Mouse (Mus musculus): ENCODE results near the gene Tmcc3.
A peak's percentile ranks its signal among the peaks of the same experiment; 100 is the strongest.

The Tmcc3 gene

DNA sequence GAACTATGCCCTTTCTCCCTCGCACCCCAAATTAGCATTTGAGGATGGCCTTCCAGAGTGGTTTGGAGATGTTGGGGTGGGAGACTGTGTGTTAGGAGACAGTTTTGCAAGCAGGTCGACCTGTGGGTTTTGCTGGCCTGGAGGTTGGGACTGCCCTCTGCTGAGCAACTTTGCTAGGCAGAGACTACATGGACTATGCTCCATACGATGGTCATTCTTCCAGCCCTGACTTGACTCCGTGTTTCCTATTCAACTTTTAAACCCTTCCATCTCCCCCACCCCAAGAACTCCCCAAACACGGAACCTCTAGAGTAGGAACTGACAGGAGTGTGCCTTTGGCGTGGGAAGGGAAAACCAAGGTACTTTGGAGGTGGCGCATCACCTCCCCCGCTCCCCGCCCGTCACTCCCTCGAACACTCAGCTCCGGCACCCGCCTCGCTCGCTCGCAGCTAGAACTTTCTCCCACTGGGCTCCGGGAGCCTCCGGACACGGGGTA lies at the start of gene Tmcc3:
Gene Tmcc3, plus strand, starts transcription at position 439 of the 496 bp plus-strand sequence.
- peak; percentile 24 for ATAC-seq (ENCODE audit: low TSS enrichment)

GRCm38 (mm10) chr10:94262646-94263045 lies 49.1 kb upstream of the Tmcc3 start:
- ATAC-seq (ENCODE audit: low TSS enrichment) = no peak

DNA sequence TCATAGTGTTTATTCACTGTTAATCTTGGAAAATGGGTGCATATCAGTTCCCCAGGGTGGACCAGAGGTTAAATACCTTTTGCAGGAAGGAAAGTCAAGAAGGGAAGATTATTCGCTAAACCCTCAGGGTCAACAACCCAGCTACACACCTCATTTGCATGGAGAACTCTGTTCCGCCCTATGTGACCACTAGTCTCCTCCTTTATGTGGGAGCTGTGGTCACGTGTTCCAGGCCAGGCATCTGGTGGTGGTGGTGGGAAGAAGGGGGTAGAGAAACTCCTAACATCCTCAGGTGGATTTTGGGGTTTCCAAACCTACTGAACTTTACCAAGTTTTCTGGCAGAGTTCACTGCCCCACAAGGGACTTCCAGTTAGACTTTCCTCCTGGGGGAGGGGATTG lies 48.5 kb upstream of the Tmcc3 start:
- ATAC-seq (ENCODE audit: low TSS enrichment) = no peak

GRCm38 (mm10) chr10:94265656-94266542 lies 45.9 kb upstream of the Tmcc3 start:
- ATAC-seq (ENCODE audit: low TSS enrichment) = peak; percentile 50

- ATAC-seq (ENCODE audit: low TSS enrichment) = no peak
Observed at GRCm38 (mm10) chr10:94275321-94275720, 36.4 kb upstream of the Tmcc3 start.

GRCm38 (mm10) chr10:94276511-94276910 lies 35.2 kb upstream of the Tmcc3 start:
- no peak for ATAC-seq (ENCODE audit: low TSS enrichment)

- ATAC-seq (ENCODE audit: low TSS enrichment) = no peak
Observed at GRCm38 (mm10) chr10:94282179-94282578, 29.6 kb upstream of the Tmcc3 start.

GRCm38 (mm10) chr10:94282797-94283196 lies 29.0 kb upstream of the Tmcc3 start:
- no peak for ATAC-seq (ENCODE audit: low TSS enrichment)

DNA sequence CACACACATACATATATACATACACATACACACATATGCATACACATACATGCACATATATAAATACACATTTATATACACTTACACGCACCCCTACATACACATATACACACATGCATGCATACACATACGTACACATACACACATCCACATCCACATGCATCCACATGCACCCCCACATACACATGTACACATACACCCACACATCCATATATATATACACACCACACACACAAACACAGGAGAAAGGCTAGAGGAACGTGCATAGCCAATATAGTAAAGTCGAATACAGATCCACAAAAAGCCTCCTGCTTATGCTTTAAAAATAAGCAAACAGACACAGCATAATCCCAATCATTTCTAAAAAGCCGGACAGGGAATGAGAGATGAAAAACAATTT lies 17.3 kb upstream of the Tmcc3 start:
- ATAC-seq (ENCODE audit: low TSS enrichment) = no peak

GRCm38 (mm10) chr10:94294933-94295750 lies 16.6 kb upstream of the Tmcc3 start:
- no peak for ATAC-seq (ENCODE audit: low TSS enrichment)

DNA sequence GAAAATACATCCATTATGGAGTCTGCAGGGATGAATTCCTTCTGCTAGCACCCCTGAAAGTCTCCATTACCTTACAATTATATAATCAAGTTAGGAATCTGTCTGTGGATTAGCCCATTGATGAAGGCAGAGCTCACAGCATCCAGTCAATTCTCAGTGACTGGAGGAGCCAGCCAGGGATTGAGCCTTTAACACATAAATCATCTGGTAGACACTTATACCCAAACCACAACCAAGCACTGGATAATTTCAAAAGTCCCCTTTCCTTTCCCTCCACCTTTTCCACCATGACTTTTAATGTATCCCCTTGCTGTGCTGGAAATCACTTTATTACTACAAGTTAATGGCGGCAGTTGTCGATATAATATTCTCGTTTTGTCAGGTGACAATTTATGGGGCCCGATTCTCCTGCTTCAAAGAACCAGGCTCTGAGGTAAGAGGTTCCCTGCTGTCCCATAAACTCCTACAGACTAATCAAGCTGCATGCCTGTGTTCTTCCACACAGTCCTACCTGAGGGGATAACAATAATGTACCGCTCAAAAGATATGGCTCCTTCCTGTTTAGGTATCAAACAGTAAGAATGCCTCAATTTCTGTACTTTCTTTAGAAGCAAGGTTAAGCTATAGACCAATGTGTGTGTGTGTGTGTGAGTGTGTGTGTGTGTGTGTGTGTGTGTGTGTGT lies 15.7 kb upstream of the Tmcc3 start:
- no peak for ATAC-seq (ENCODE audit: low TSS enrichment)

- no peak for ATAC-seq (ENCODE audit: low TSS enrichment)
Observed at GRCm38 (mm10) chr10:94298471-94298870, 13.3 kb upstream of the Tmcc3 start, which contains the start of gene Gm4792. TSS of gene Gm4792 (minus strand) at chr10:94298703.

DNA sequence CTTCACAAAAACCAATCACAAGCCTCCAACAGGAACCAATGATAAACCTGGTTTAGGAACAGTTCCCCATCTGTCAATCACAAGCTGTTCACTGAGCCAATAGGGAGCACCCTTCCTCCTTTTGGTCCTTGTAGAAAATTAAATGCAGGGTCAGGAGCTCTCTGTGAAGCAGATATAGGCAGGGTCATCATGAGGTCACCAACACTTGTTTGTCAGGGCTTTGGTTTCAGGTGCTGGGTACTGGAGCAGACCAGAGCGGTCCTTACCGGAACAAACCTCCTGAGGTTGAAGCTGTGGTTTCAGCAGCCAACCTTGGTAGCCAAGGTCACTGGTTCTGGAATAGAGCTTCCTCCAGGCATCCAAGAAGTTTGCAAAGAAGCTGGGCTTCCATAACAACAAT lies 12.4 kb upstream of the Tmcc3 start:
- no peak for ATAC-seq (ENCODE audit: low TSS enrichment)

DNA sequence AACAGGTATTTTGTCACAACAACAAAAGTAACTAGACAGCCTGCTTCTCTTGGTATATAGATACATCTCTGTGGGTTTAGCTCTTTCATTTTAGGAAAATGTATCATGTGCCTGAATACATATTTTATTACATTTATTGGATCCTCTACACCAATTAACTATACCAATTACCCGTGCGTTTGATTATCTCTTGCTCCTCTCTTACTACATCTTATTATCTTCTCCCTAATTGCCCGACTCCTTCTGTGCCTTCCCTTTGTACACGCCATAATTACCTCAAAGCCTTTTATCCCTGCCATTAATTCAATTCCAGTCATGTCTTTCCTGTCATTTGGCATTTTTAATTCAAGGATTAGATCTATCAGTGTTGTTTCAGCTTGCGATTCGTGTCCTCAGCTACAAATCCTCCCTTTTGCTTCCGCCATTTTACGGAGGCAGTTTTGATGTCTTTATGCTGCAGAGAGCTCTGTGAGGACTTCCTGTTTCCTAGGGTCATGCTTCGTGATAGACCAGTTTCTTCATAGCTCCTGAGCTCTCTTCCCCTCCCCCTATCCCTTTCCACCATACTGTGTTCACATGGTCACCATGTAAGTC lies 7.6 kb upstream of the Tmcc3 start:
- ATAC-seq (ENCODE audit: low TSS enrichment) = no peak

- ATAC-seq (ENCODE audit: low TSS enrichment) = no peak
Observed at GRCm38 (mm10) chr10:94305526-94305925, 6.2 kb upstream of the Tmcc3 start.

DNA sequence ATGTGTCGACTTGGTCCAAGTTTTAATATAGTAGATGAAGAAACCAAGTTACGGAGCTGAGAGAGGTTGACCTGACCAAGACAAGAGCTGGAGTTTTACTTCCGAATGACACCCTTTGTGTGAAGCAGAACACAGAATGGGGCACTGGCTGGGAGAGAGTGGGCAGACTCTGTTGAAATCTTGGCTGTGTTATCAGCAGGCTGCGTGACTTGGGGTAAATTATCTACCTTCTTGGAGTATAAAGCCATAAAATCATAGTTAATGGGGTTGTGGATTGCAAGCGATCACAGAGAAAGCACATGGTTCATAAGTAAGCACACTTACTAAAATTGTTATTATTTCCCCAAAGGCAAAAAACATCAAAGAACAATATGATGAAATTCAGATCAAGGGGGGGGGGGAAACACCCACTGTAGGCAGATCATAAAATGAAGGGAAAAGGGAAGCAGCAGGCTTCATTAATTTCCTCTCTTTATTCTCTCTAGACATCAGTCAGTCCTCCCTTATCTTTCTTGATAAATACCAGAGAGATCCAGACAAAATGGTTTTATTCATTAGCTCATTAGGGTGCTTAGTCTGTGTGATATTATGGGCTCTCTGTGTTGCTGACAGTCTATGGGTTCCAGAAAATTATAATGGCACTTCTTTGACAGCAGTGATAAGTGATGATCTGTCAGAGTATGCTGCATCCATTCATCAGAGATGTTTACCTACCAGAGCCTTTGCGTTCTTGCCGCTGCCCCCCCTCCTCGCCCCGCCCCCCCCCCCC lies 1.1 kb upstream of the Tmcc3 start:
- no peak for ATAC-seq (ENCODE audit: low TSS enrichment)

DNA sequence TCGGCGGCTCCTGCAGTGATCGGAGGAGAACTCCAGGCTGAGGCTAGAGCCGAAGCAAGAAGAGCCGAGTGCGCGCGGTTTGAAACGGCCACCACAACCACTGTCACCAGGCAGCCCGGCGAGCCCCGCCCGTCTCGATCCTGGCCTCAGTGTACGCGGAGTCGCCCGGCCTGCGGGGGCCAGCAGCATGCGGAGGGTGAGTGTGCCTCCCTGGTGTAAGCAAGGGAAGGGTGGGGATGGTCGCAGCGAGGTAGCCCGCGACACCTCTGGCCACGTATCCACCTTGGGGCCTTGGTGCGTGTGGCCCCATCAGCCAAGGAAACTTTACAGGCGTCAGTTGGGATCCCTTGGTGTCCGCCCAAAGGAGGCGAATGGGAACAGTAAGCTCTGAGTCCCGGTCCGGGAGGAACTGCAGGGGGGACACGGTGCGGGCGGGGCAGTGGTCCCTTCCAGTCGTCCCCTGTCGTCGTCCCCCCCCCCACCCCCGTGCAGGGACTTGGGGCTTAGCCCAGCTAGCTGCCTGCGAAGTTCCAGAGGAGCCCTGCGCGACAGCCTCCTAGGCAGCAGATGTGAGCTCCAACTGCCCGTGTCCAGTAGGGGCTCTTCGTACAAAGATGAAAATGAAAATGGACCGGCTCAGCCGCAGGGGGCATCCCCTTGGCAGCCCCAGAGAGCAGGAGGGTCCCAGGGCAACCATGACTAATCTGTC lies 412 bp downstream of the Tmcc3 start:
- ATAC-seq (ENCODE audit: low TSS enrichment) = peak; percentile 82

GRCm38 (mm10) chr10:94313146-94313545 lies 1.4 kb downstream of the Tmcc3 start:
- ATAC-seq (ENCODE audit: low TSS enrichment) = no peak

GRCm38 (mm10) chr10:94318574-94318973 lies 6.8 kb downstream of the Tmcc3 start:
- peak; percentile 77 for ATAC-seq (ENCODE audit: low TSS enrichment)

GRCm38 (mm10) chr10:94329962-94330361 lies 18.2 kb downstream of the Tmcc3 start:
- ATAC-seq (ENCODE audit: low TSS enrichment) = peak; percentile 62; the same call in 1 of the 2 replicates

Measured in frontal cortex, adult (tissue).